Mouse (Mus musculus): ENCODE measurements around the gene Hoxa2. TPM values are rescaled to one million over a fixed set of nuclear protein-coding genes. Genes with fewer than 3 reads are reported as not detected.

The Hoxa2 gene
- total and polyA plus RNA-seq, 3 experiments, result not detected

DNA sequence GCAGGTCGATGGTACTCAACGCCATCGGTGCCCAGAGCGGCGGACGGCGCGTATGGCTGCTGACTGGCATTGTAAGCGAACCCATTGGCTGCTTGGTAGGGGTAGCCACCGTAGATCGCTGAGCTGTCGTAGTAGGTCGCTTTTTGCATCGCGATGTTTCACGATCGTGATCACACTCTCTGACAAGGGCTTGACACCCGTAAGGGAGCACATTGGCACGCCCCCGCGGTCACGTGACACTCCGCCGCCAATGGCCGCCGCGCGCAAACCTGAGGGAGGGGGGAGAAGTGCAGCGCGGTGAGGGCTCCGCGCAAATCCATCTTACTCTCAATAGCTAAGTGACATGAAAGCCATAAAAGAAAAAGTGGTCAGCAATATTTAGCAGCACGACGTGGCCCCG is 7.9 kb upstream of the Hoxa2 start:
- ATAC-seq (ENCODE audit: extremely low read depth, insufficient number of reproducible peaks, low FRiP score, poor library complexity, severe bottlenecking) (no peak), DNase-seq (ENCODE audit: low spot score) (no peak)
- Histone ChIP-seq H3K27me3 (ENCODE audit: insufficient read depth, low read length) (peaks cover 59% of the 10 kb centered on the region), H3K36me3 (replicated peaks) (no peaks in the 10 kb centered on the region), H3K4me3 (ENCODE audit: low read depth, low read length) (no peak overlapping the region), H3K4me1 (ENCODE audit: insufficient read depth, low read depth, low read length) (no peaks in the 10 kb centered on the region), H3K9me3 (replicated peaks) (no peaks in the 10 kb centered on the region)
- no peak for TF ChIP-seq POLR2AphosphoS5 (IDR thresholded peaks at IDR 0.05; ENCODE audit: insufficient replicate concordance, low read depth, low read length)
- TF ChIP-seq CTCF (IDR thresholded peaks at IDR 0.05; ENCODE audit: low read depth, low read length), result no peak
- no peak for TF ChIP-seq GATA1 (IDR thresholded peaks at IDR 0.05; ENCODE audit: borderline replicate concordance, low read length)
- no peak for TF ChIP-seq TAL1 (conservative IDR thresholded peaks at IDR 0.05; ENCODE audit: low read depth, low read length)
- TF ChIP-seq GATA2 (IDR thresholded peaks at IDR 0.05; ENCODE audit: borderline replicate concordance, low read depth, low read length), result no peak

DNA sequence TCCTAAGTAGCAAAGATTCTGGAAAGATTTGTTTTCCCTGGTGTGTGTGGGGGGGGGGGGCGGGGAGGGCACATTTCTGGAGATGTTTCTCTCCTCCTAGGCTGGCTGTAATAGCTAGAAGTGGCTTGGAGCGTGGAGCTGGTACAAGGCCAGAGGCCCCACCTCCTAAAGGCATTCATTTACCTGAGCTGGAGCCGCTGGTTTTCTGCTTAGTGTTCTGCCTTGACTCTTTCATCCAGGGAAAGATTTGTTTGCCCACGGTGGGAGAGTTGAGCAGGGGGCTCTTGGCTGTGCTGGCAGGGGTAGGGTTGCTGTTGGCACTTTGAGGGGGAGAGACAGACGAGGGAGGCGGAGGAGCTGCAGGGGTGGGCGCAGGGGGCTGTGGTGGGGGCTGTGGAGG is 7.3 kb upstream of the Hoxa2 start:
- no peaks in the 10 kb centered on the region for H3K9me3 ChIP-seq (replicated peaks)
- peaks cover 58% of the 10 kb centered on the region for H3K27me3 ChIP-seq (ENCODE audit: insufficient read depth, low read length)
- no peaks in the 10 kb centered on the region for H3K36me3 ChIP-seq (replicated peaks)
- TF ChIP-seq TAL1 (conservative IDR thresholded peaks at IDR 0.05; ENCODE audit: low read depth, low read length) (no peak), CTCF (IDR thresholded peaks at IDR 0.05; ENCODE audit: low read depth, low read length) (no peak), GATA1 (IDR thresholded peaks at IDR 0.05; ENCODE audit: borderline replicate concordance, low read length) (no peak), GATA2 (IDR thresholded peaks at IDR 0.05; ENCODE audit: borderline replicate concordance, low read depth, low read length) (no peak), POLR2AphosphoS5 (IDR thresholded peaks at IDR 0.05; ENCODE audit: insufficient replicate concordance, low read depth, low read length) (no peak)
- ATAC-seq (ENCODE audit: extremely low read depth, insufficient number of reproducible peaks, low FRiP score, poor library complexity, severe bottlenecking) (no peak), DNase-seq (ENCODE audit: low spot score) (no peak)
- no peaks in the 10 kb centered on the region for H3K4me1 ChIP-seq (ENCODE audit: insufficient read depth, low read depth, low read length)
- no peak overlapping the region for H3K4me3 ChIP-seq (ENCODE audit: low read depth, low read length)

DNA sequence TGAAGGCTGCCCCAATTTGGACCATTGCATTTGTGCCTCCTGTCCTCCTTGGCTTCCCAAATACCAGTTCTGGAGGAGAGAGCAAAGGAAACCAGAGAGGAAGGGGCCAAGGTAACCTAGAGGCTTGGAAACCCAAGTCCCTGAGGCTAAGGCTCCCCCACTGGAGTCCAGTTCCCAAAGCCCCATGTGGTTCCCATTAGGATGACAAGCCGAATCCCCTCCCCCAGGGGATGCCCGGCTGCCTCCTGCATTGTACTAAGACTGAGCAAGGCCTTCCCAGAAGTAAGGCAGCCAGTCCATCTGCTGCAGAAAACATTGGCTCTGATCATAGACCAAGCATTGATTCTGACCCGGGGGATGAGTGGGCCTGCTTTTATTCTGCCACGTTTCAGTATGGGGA is 6.7 kb upstream of the Hoxa2 start:
- Histone ChIP-seq H3K36me3 (replicated peaks) (no peaks in the 10 kb centered on the region), H3K4me3 (ENCODE audit: low read depth, low read length) (no peak overlapping the region), H3K9me3 (replicated peaks) (no peaks in the 10 kb centered on the region), H3K4me1 (ENCODE audit: insufficient read depth, low read depth, low read length) (no peaks in the 10 kb centered on the region), H3K27me3 (ENCODE audit: insufficient read depth, low read length) (peaks cover 59% of the 10 kb centered on the region)
- no peak for TF ChIP-seq GATA2 (IDR thresholded peaks at IDR 0.05; ENCODE audit: borderline replicate concordance, low read depth, low read length)
- TF ChIP-seq GATA1 (IDR thresholded peaks at IDR 0.05; ENCODE audit: borderline replicate concordance, low read length), result no peak
- no peak for TF ChIP-seq TAL1 (conservative IDR thresholded peaks at IDR 0.05; ENCODE audit: low read depth, low read length)
- TF ChIP-seq CTCF (IDR thresholded peaks at IDR 0.05; ENCODE audit: low read depth, low read length), result no peak
- no peak for TF ChIP-seq POLR2AphosphoS5 (IDR thresholded peaks at IDR 0.05; ENCODE audit: insufficient replicate concordance, low read depth, low read length)
- ATAC-seq (ENCODE audit: extremely low read depth, insufficient number of reproducible peaks, low FRiP score, poor library complexity, severe bottlenecking), result no peak
- DNase-seq (ENCODE audit: low spot score), result no peak

DNA sequence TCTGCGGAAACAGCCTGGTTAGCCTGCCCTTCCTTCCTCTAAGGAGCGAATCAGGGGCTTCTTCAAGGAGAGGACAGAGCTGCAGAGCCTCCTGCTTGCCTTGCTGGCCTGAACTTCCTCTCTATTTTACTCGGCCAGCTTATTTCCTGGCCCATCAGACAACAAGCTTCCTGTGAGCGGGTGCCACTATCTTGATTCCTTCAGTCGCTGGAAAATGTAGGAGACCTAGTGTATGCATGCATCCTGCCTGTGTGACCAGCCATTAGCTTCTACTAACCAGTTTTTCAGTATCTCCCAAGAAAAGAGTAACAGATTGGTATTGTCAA is 6.2 kb upstream of the Hoxa2 start:
- Histone ChIP-seq H3K9me3 (replicated peaks) (no peaks in the 10 kb centered on the region), H3K36me3 (replicated peaks) (no peaks in the 10 kb centered on the region), H3K4me3 (ENCODE audit: low read depth, low read length) (no peak overlapping the region), H3K27me3 (ENCODE audit: insufficient read depth, low read length) (peaks cover 59% of the 10 kb centered on the region), H3K4me1 (ENCODE audit: insufficient read depth, low read depth, low read length) (no peaks in the 10 kb centered on the region)
- TF ChIP-seq POLR2AphosphoS5 (IDR thresholded peaks at IDR 0.05; ENCODE audit: insufficient replicate concordance, low read depth, low read length) (no peak), GATA2 (IDR thresholded peaks at IDR 0.05; ENCODE audit: borderline replicate concordance, low read depth, low read length) (no peak), CTCF (IDR thresholded peaks at IDR 0.05; ENCODE audit: low read depth, low read length) (no peak), GATA1 (IDR thresholded peaks at IDR 0.05; ENCODE audit: borderline replicate concordance, low read length) (no peak), TAL1 (conservative IDR thresholded peaks at IDR 0.05; ENCODE audit: low read depth, low read length) (no peak)
- ATAC-seq (ENCODE audit: extremely low read depth, insufficient number of reproducible peaks, low FRiP score, poor library complexity, severe bottlenecking) (no peak), DNase-seq (ENCODE audit: low spot score) (no peak)

DNA sequence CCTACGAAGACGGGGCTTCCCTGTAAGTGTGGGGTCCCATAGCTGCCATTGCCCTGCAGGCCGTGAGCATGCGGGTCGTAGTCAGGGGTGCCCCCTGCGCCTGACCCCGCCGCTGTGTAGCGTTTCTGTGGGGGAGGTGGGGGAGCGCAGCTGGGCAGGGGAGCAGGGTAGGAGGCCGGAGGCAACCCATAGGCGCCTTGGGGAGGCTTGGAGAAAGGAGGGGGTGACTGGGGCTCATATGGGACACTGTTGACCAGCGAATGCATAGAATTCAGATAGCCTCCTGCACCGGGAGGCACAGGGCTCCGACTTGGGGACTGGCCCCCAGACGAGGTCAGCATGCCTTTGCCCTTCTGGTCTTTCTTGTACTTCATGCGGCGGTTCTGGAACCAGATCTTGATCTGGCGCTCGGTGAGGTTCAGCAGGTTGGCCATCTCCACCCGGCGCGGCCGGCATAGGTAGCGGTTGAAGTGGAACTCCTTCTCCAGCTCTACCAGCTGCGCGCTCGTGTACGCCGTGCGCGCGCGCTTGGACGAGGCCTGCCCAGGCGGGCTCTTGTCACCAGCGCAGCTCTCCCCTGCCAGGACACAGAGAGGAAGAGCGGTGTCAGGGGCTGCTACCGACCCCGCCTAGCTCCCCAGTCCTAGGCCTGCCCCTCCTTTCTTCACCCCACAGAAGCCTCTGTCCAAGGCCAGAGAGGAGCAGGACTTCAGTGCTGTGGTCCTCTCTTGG is 5.7 kb upstream of the Hoxa2 start:
- Histone ChIP-seq H3K4me1 (ENCODE audit: insufficient read depth, low read depth, low read length) (no peaks in the 10 kb centered on the region), H3K9me3 (replicated peaks) (no peaks in the 10 kb centered on the region), H3K4me3 (ENCODE audit: low read depth, low read length) (no peak overlapping the region), H3K27me3 (ENCODE audit: insufficient read depth, low read length) (peaks cover 62% of the 10 kb centered on the region), H3K36me3 (replicated peaks) (no peaks in the 10 kb centered on the region)
- DNase-seq (ENCODE audit: low spot score) (no peak), ATAC-seq (ENCODE audit: extremely low read depth, insufficient number of reproducible peaks, low FRiP score, poor library complexity, severe bottlenecking) (no peak)
- TF ChIP-seq CTCF (IDR thresholded peaks at IDR 0.05; ENCODE audit: low read depth, low read length) (no peak), POLR2AphosphoS5 (IDR thresholded peaks at IDR 0.05; ENCODE audit: insufficient replicate concordance, low read depth, low read length) (no peak), TAL1 (conservative IDR thresholded peaks at IDR 0.05; ENCODE audit: low read depth, low read length) (no peak), GATA1 (IDR thresholded peaks at IDR 0.05; ENCODE audit: borderline replicate concordance, low read length) (no peak), GATA2 (IDR thresholded peaks at IDR 0.05; ENCODE audit: borderline replicate concordance, low read depth, low read length) (no peak)

DNA sequence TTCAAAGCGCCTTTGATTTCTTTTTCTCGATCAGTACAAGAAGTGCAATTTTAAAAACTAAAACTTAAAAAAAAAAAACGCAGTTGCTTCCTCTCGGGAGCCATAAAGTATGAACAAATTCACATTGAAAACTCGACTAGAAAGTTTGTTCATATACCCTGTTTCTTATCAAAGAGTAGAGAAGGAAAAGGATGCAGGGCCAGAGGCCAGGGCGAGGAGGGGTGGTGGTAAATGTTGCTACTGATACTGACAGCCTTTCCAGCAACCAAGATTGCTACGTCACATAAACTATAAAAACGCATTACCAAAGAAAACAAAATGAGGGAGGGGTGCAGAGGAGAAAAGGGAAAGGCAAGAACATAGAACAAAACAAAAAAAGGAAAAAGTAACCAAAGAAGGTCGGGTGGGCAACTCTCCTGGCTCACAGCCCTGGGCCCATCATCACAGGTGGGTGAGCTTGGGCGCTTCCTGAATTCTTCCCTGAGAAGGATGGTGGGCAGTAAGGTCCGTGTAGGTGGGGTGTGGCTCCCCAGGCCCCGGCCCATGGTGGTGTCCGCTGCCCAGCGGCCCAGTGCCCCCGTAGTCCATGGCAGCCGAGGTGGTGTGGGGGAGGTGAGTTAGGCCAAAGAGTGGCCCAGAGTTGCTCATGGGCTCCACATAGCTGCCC is 5.0 kb upstream of the Hoxa2 start:
- TF ChIP-seq TAL1 (conservative IDR thresholded peaks at IDR 0.05; ENCODE audit: low read depth, low read length) (no peak), GATA1 (IDR thresholded peaks at IDR 0.05; ENCODE audit: borderline replicate concordance, low read length) (no peak), GATA2 (IDR thresholded peaks at IDR 0.05; ENCODE audit: borderline replicate concordance, low read depth, low read length) (no peak), CTCF (IDR thresholded peaks at IDR 0.05; ENCODE audit: low read depth, low read length) (no peak), POLR2AphosphoS5 (IDR thresholded peaks at IDR 0.05; ENCODE audit: insufficient replicate concordance, low read depth, low read length) (no peak)
- no peaks in the 10 kb centered on the region for H3K4me1 ChIP-seq (ENCODE audit: insufficient read depth, low read depth, low read length)
- H3K27me3 ChIP-seq (ENCODE audit: insufficient read depth, low read length), result peaks cover 63% of the 10 kb centered on the region
- ATAC-seq (ENCODE audit: extremely low read depth, insufficient number of reproducible peaks, low FRiP score, poor library complexity, severe bottlenecking), result no peak
- H3K4me3 ChIP-seq (ENCODE audit: low read depth, low read length), result no peak overlapping the region
- no peaks in the 10 kb centered on the region for H3K9me3 ChIP-seq (replicated peaks)
- DNase-seq (ENCODE audit: low spot score), result no peak
- no peaks in the 10 kb centered on the region for H3K36me3 ChIP-seq (replicated peaks)

All from G1E (cell line).